Mouse (Mus musculus): ENCODE results near the gene G6pc2.

Gene G6pc2

GRCm38 (mm10) chr2:69210773-69211172 lies at the start of gene G6pc2:
TSS of gene G6pc2 (plus strand) at chr2:69211073.
- DNase-seq (ENCODE audit: low spot score) = no peak

- DNase-seq (ENCODE audit: low spot score) = no peak
Measured at GRCm38 (mm10) chr2:69170395-69171077, 40.3 kb upstream of the G6pc2 start.

- DNase-seq (ENCODE audit: low spot score) = no peak
Measured at GRCm38 (mm10) chr2:69175296-69175695, 35.6 kb upstream of the G6pc2 start.

GRCm38 (mm10) chr2:69179721-69180120 lies 31.2 kb upstream of the G6pc2 start:
- DNase-seq (ENCODE audit: low spot score) = no peak

GRCm38 (mm10) chr2:69187990-69188389 lies 22.9 kb upstream of the G6pc2 start:
- no peak for DNase-seq (ENCODE audit: low spot score)

- no peak for DNase-seq (ENCODE audit: low spot score)
Measured at GRCm38 (mm10) chr2:69188732-69189131, 22.1 kb upstream of the G6pc2 start.

GRCm38 (mm10) chr2:69189222-69189621 lies 21.7 kb upstream of the G6pc2 start:
- DNase-seq (ENCODE audit: low spot score) = no peak

- DNase-seq (ENCODE audit: low spot score) = no peak
Measured at GRCm38 (mm10) chr2:69191059-69191458, 19.8 kb upstream of the G6pc2 start.

GRCm38 (mm10) chr2:69193555-69193954 lies 17.3 kb upstream of the G6pc2 start:
- no peak for DNase-seq (ENCODE audit: low spot score)

GRCm38 (mm10) chr2:69205185-69205584 lies 5.7 kb upstream of the G6pc2 start:
- DNase-seq (ENCODE audit: low spot score) = no peak

GRCm38 (mm10) chr2:69205791-69206351 lies 5.0 kb upstream of the G6pc2 start, which contains the start of gene Spc25:
TSS of gene Spc25 (minus strand) at chr2:69206194.
- DNase-seq (ENCODE audit: low spot score) = peak; percentile 93

- no peak for DNase-seq (ENCODE audit: low spot score)
Measured at GRCm38 (mm10) chr2:69206523-69206922, 4.3 kb upstream of the G6pc2 start.

GRCm38 (mm10) chr2:69209684-69210083 lies 1.2 kb upstream of the G6pc2 start:
- DNase-seq (ENCODE audit: low spot score) = no peak

GRCm38 (mm10) chr2:69212652-69213051 lies 1.8 kb downstream of the G6pc2 start:
- DNase-seq (ENCODE audit: low spot score) = no peak

- DNase-seq (ENCODE audit: low spot score) = no peak
Measured at GRCm38 (mm10) chr2:69215242-69215641, 4.4 kb downstream of the G6pc2 start.

GRCm38 (mm10) chr2:69221868-69222416 lies 11.1 kb downstream of the G6pc2 start:
- DNase-seq (ENCODE audit: low spot score) = no peak

GRCm38 (mm10) chr2:69222815-69223214 lies 11.9 kb downstream of the G6pc2 start:
- DNase-seq (ENCODE audit: low spot score) = no peak

- no peak for DNase-seq (ENCODE audit: low spot score)
Measured at GRCm38 (mm10) chr2:69224724-69225123, 13.9 kb downstream of the G6pc2 start.

- DNase-seq (ENCODE audit: low spot score) = no peak
Measured at GRCm38 (mm10) chr2:69226876-69227275, 16.0 kb downstream of the G6pc2 start.

GRCm38 (mm10) chr2:69228635-69229034 lies 17.8 kb downstream of the G6pc2 start:
- no peak for DNase-seq (ENCODE audit: low spot score)

- DNase-seq (ENCODE audit: low spot score) = no peak
Measured at GRCm38 (mm10) chr2:69230137-69230536, 19.3 kb downstream of the G6pc2 start.

GRCm38 (mm10) chr2:69232101-69232500 lies 21.2 kb downstream of the G6pc2 start:
- DNase-seq (ENCODE audit: low spot score) = no peak

GRCm38 (mm10) chr2:69234976-69235678 lies 24.3 kb downstream of the G6pc2 start:
- no peak for DNase-seq (ENCODE audit: low spot score)
